Mouse (Mus musculus) heart, postnatal 36 days (tissue): ENCODE measurements at regions not wholly inside any gene's neighbourhood (a gene's known extent, or its start where the extent isn't known, plus 50 kb on each side); places are given as distances from the start of the nearest gene placed in this dataset.
A peak's percentile ranks its signal among the peaks of the same experiment; 100 is the strongest.

Source experiments
- DNase-seq, 2 experiments: peaks; one replicate each; pipeline ENCODE4 v3.0.0; 2021 to 2022
- intact Hi-C: fragments of 180-260 bp; cut with DNase I; formaldehyde crosslinking; loops from one replicate; pipeline ENCODE4 v1.15.1; 2025

DNA sequence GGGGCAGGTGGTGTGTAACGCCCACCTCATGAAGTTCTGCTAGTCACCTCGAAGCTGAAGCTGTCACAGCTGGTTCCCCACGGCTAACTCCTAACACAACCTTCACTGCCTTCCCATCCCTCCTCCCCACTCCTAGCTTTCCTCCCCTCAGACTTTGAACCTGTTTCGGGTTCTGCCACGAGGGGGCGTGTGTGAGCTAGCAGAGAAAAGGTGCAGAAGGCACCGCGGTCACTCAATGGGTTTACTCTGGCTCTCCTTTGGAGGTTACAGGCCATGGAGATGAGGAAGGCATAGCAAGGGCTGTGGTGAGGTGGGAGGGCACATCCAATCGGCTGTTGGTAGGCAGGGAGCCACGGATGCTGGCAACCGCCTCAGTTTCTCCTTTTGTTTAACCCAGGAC, 437.3 kb downstream of the Ptpru start:
- intact Hi-C loops, result no loop called here
- peak; percentile 13 to 47 for DNase-seq

DNA sequence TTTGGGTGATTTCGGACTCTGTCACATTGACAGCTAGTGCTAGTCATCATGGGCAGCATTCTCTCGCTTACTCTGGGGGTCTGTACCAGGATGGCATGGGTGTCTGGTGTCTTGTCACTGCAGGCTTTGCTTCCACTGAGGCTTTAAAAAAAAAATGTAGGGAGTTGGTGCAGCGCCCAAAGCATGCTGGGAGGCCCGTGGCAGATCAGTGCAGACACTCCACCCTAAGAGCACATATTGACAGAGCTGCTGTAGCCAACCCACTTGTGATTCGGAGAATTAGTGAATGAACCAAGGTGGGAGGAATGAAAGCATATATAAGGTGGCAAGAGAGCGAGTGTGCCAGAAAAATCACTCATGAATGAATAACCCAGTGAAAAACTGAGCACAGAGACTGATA, 436.8 kb downstream of the Ptpru start:
- no peak for DNase-seq
- intact Hi-C loops, result no loop called here

DNA sequence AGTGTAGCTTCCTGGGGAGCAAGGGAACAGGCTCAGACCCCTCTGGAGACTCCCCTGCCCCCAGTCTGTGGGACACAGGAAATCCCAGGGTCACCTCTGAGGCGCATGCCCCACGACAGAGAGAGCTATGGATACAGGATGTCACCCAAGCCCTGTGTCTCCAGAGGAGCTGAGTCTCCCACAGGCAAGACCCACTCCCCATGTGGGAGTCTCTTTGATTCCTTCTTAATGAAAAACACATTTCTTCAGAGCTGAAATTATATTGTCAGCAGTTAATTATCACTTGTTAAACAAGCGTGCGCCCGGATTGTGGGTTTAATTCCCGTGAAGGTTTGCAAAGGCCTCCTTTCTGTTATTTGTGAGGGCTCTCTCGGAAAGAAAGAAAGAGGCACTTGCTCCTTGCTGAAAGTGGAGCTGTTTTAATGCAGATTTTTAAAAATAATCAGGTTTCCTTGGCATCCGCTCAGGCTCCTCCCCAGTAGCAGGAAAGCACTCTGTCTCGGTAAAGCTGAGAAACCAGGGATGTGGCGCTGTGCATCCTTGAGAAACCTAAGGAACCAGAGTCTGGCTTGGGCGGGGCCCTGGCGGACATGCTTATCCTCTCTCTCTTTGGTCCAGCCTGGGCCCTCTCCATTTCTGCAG, 432.6 kb downstream of the Ptpru start:
- intact Hi-C loops, result no loop called here
- no peak for DNase-seq

DNA sequence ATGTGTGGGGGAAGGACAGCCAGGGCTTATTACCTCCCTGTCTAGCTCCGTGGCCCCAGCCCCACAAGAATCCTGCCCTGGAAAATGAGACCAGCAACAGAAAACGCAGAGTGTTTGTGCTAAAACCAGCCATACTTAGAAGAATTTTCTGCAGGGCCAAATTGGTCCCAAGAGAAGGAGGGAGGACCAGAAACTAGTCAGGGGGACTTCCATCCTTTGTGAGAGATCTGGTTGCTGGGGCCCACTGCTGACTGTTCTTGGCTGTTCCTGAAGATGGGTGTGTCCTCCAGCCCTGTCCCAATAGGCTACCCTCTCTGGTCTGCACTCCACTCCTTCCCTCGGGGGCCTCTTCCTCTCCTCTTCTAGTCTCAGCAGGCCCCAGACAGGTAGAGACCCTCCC, 430.6 kb downstream of the Ptpru start:
- no peak for DNase-seq
- intact Hi-C loops, result no loop called here

DNA sequence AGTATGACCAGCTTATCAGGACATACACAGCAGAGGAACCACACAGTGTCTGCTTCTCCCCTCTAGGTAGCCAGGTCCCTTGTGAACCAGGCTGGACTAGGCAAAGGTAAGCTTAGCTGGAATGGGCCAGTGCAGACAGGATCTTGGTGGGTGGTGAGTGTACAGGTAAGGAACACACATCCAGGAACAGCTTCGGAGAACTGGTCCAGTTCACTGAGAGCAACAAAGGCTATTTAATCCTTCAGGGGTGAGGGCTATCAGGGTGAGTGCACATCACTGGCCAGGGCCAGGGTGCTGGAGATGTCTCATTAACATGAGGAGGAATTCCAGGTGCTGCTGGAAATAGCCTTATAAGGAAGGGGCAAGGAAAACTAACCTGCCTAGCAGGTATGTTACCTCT, 429.4 kb downstream of the Ptpru start:
- no peak for DNase-seq
- intact Hi-C loops, result no loop called here

DNA sequence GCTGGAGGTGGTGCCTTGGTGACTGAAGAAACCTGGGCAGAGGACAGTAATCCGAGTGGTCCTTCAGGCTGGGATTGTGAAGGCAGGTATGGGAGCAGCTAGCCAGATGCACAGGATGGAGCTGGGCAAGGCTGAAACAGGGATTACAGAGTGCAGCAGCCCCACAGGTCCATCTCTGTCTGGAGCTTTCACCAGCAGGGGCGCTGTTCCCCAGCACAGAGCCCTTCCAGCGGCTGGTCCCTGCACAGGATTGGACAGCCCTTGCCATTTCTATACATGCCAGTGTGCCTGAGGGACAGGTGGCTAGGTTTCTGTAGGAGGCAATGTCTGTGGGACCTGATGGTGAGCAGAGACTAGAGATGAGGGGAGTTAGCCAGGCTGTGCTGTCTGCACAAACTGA, 428.3 kb downstream of the Ptpru start:
- intact Hi-C loops, result no loop called here
- DNase-seq, result peak; percentile 31 to 58

DNA sequence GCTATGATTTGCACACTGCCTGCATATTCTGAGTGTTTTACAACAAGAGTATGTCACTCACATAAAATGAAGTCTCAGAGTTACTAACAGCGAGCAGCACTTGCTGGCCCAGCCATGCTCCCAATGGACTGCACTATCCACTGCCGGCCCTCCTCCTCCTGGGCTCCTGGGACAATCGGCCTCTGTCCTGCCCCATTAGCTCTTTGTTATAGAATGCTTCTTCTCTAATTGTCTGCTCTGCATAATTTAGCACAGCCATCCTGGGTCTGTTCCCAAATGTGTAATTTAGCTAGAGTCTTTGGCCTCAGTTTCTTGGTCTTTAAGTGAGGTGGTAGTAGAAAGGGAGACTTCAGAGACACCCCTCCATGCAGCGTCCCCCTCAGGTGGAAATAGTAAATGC, 426.2 kb downstream of the Ptpru start:
- intact Hi-C loops, result no loop called here
- no peak for DNase-seq

DNA sequence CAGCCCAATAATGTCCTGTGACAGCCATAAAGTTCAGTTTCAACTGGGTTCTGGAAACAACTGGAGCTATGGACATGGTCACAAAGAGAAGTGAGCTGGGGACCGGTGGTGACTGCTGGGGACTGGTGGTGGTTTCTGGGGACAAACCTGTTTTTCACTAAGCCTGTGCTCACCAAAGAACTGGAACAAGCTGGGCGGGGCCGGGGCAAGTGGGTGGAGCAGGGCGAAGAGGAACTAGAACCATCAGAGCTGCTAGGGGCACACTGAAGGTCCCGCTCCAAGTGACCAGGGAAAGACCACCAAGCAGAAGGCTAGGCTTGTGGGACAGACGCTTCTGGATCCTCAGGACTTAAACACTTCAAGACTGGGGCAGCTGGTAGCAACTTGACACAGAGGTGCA, 424.7 kb downstream of the Ptpru start:
- intact Hi-C loops, result no loop called here
- DNase-seq, result no peak

DNA sequence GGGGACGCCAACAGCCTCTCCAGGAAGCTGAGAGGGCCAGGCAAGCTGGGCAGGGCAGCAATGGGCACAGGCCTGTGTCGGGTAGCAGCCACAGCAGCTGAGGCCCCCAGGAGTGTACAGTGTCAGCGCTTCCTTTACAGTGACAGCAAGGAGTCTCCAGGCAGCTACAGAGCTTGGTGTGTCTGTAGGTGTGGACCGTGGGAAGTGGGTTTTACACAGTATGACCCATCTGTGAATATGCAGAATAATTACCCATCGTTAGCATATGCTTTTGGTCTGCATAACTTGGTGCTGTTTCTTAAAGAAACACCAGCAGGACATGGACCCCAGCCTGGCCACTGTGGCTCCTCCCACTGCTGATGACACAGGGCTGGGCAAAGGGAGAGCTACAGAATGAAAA, 422.6 kb downstream of the Ptpru start:
- intact Hi-C loops, result no loop called here
- DNase-seq, result no peak

DNA sequence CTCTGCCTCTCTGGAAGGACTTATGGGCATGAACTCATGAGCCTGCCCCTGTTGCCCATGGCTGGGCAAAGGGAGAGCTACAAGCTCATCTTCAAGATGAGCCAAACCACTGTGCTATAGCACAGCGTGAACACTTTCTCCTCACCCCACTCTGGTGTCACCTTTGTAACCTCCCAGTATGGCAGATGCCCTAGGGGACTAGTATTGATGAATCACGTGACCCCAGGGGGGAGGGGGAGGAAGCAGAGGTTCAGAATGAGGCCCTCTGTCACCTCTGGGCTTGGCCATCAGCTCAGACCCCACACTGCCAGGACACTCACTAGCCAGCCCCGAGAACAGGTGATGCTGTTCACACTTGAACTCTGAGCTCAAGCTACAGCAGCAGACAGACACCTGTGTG, 421.9 kb downstream of the Ptpru start:
- intact Hi-C loops, result no loop called here
- no peak for DNase-seq

DNA sequence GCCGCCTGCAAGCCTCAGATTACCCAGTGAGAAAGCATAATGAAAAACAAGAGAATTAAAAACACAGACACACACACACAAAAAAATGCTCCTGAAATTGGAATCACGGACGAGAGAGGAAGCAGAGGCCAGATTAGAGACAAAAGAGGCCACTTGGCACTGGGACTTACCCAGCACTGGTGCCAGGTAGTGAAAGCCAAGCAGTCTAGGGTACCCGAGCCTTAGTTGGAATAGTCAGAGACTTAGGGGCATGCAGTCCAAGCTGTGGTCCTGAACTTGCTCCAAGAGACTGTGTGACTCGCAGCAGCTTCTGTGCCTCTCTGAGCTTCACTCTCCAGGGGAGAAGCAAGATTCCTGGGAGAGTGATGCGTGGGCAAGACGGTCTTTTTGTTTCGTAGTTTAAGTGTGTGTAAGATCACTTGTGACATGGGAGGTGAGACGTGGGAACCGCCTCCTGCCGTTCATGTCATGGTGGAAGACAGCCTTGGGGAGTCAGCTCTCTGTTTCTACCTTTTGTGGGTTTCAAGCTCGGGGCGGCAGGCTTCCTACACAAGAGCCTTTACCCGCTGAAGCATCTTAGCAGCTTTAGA, 420.8 kb downstream of the Ptpru start:
- intact Hi-C loops, result no loop called here
- no peak for DNase-seq

DNA sequence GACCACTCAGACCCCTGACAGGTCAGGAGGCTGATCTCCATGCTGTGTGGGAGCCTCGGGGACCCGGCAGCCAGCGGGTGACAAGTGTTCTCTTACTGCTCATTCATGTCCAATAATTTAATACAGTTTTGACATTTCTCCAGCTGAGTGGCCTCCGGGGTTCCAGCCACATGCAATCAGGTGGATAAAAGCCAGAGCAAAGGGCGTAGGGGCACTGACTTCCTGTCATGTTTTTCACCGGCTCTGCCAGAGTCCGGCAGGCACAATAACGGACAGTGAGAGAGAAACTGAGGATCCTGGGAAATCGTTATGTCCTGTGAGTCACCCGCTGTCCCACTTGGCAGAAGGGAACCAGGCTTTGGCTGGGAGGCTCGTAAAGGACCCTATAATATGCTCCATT, 412.8 kb downstream of the Ptpru start:
- no peak for DNase-seq
- intact Hi-C loops, result no loop called here

DNA sequence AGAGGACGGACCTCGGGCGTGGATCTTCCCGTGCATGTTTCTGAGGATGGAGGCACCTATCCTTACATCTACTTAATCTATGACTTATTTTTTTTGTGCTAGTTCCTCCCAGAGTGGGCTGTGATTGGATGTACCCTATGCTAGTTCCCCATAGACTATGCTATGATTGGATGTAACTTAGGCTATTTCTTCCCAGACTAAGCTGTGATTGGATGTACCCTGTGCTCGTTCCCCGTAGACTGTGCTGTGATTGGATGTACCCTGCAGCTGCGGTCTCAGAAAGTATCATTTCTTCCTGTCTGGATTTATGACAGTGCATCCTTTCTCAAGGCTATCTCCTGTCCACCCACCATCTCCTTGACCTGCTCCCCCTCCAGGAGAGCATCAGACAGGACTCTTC, 410.2 kb downstream of the Ptpru start:
- intact Hi-C loops, result no loop called here
- DNase-seq, result no peak

DNA sequence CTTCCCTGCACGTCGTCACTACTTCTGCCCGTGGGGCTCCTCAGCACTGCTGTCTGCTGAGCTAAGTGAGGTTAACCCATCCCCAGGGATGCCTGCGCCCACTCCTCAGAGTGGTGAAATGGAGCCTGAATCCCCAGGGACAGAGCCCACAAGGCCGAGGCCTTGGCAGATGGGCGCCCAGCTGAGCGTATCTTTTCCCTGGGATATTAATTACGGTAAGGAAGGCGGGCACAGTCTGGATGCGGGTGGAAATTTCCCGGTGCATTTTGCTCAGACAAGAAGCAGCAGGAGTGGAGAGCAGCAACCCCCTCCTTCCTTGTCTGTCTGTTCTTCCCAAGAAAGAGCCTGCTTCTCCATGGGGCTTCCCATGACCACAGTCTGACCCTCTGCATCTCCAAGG, 408.7 kb downstream of the Ptpru start:
- no peak for DNase-seq
- intact Hi-C loops, result no loop called here

DNA sequence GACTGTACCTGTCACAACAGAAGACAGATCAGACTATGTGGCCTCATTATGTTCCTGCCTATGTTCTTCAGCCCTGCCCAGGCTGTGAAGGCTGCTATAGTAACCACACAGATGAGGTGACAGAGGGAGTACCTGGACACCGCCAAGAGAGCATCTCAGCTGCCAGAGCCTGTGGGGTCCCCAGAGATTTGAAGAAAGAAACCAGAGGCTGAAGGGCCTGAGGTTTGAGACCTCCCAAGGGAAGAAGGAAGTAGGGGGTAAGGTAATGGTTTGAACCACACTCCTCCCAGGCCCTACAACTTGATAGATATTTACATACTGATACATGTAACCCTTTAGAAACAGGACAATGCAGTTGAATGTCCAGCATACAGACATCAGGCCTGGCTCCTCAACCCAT, 407.7 kb downstream of the Ptpru start:
- intact Hi-C loops, result loop anchor here (5.0 kb wide), 1 partner anchor 407 kb away; the partner anchor contains the start of gene Ptpru

DNA sequence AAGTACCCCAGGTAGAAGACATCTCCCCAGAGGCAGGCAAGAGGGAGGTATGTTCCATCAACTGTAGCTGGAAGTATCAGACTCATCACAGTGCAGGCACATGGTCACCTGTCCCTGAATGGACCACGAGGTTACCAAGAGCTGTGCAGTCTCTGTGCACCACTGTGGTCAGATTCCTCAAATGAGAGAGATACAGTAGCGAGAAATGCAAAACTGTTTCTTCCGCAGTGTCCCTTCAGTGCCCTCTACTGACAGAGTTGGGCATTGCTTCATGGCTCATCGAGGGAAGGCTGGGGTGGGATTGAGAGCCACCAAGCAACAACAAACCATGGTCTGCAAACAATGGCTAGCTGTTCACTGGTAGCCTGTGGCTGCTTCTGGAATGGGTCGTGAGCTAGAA, 406.9 kb downstream of the Ptpru start:
- intact Hi-C loops, result loop anchor here (1.0 to 5.0 kb wide), 4 partner anchors 161 to 471 kb away; partner anchors contain the start of gene Ptpru
- peak; percentile 58 to 73 for DNase-seq

More for the DNA sequence above, 407.7 kb downstream of the Ptpru start:
- DNase-seq, result no peak

DNA sequence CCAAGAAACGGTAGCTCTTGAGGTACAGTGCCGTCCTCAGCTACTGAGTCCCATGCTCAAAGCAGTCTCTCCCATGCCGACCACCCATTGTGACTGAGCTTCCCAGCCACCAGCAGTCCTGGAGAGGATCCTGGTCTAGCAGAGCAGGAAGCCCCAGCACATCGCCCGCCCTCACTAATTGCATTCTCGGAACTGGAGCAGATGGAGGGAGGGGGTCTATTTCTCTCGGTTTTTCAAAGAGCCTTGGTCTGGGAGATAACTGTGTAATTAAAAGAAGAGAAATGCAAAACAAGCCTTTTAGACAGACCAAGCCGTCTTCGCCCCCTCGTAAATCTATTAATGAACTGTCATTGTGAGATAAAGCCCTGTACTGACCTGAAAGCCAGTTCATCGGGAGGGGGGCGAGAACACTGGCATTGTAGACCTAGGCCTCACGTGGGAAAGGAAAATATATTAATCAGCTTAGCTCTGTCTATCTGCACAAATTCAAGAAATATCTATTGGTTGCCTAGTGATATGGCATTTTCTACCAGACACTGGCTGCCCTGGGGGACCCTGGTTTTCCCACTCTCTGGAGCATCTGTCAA, 405.4 kb downstream of the Ptpru start:
- intact Hi-C loops, result loop anchor here (5.0 kb wide), 1 partner anchor 405 kb away; the partner anchor contains the start of gene Ptpru
- DNase-seq, result no peak

DNA sequence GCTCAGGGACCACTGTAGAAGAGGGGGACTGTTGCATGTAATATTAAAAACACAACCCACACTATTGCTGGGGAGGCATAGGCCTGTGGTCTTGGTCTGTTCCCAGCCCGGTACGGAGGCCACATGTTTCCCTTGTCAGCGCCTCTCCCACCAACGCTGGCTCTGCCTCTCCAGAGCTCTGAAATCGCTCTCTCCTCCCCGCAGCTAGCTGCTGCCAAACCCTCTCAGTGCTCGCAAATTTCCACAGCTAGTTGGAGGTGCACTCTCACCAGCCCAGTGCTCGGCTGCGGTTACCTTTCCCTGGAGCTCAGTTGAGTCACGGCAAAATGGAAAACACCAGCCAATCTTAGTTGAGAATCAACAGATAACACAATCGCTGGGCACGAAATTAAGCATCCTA, 402.9 kb downstream of the Ptpru start:
- intact Hi-C loops, result no loop called here
- no peak for DNase-seq

DNA sequence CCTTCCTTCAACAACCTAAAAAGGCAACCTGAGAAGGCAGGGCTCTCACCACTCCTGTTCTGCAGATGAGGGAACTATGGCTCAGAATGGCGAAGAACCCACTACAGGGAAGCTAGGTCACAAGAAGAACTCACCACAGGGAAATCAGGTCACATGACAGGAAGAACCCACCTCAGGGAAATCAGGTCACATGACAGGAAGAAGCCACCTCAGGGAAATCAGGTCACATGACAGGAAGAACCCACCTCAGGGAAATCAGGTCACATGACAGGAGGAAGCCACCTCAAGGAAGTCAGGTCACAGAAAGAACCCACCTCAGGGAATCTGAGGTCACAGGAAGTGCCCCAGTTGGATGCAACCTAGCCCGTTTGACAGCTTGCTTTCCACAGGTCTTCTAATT, 399.7 kb downstream of the Ptpru start:
- DNase-seq, result no peak
- intact Hi-C loops, result no loop called here

DNA sequence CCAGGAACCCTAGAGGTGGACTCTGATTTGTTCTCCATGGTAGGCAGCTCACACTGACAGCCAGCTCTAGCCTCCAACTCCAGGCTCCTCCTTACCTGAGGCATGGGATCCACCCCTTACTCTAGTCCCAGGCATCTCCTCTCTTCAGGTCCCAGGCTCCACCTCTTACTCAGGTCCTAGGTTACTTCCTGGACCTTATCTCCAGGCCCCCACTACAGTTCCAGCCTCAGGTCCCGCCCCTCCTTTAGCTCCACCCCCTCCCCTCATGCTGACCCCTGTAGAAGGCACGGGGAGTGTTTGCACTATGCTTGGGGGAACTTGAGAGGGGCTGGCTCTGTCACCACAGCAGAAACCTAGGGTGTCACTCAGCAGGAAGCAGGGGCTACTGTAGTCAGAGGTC, 399.2 kb downstream of the Ptpru start:
- intact Hi-C loops, result no loop called here
- no peak for DNase-seq

DNA sequence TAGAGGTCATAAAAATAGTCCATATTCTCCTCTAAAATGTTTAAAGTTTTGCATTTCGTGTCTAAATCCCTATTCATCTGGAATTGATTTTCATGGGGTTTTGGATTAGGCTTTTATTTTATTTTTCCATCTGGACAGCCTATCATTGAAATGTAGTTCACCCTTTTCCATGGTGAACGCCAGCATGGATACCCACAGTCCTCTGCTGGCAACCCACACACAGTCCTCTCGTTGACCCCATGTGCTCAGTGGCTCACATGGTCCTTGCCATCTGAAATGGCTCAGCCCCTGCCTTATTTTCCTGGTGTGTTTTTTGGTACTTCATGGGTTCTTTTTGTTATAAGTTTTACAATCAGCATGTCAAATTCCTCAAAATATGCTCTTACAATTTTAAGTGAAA, 397.2 kb downstream of the Ptpru start:
- no peak for DNase-seq
- intact Hi-C loops, result no loop called here

DNA sequence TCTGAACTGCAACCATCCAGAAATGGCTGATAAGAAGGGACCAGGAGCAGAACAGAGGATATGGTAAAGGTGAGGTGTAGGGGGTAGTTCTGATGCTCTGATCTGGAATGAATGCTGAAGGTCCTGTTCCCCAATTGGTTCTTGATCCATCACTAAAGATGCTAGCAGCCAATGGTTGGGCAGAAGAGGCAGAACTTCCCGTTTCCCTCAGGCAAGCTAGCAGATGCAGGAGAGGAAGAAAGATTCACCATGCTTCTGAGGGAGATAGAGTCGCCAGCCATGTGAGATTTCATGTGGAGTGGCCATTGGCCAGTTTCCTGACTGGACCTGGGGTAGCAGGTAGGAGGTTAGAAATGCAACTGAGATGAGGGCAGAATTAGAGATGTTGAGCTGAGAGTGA, 394.6 kb downstream of the Ptpru start:
- intact Hi-C loops, result no loop called here

More for the DNA sequence above, 394.6 kb downstream of the Ptpru start:
- no peak for DNase-seq
